Mouse (Mus musculus) liver, adult 2 months (tissue): ENCODE measurements at regions not wholly inside any gene's neighbourhood (a gene's known extent, or its start where the extent isn't known, plus 50 kb on each side); places are given as distances from the start of the nearest gene placed in this dataset.

Experiments used
- CTCF ChIP-seq: fragments of 200-500 bp; IDR thresholded peaks from 2 replicates; pipeline ENCODE4 v1.5.1; 2011; ENCODE audit warnings: low read depth, low read length, control low read depth
- POLR2A ChIP-seq: fragments of 200-500 bp; IDR thresholded peaks from 2 replicates; pipeline ENCODE4 v1.6.1; 2011; ENCODE audit warnings: low read length, control low read depth; ENCODE audit not compliant: insufficient read depth; ENCODE audit errors: extremely low read depth

DNA sequence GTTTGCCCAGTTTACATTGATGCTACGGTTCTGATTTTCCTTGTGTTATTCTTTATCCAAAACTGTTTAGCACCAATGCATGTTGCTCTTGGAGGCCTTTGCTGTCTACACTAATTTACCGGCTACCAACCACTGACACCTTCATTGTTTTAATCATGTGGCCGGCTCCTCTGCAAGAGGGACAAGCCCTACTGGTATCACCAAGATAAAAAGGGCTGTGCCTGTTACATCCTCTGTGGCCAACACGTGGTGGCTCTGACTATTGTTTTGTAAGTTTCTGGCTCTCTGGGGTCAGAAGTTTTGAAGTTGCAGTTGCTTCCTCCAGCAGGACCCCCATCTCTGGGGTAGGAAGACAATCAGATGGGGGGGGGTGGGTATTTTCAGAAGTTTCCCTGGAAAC is 214.3 kb downstream of the Gm5426 start:
- TF ChIP-seq CTCF, result no peak
- no peak for TF ChIP-seq POLR2A
